Mouse (Mus musculus): ENCODE data around the gene Ezr.
"Not testable (repeated sequence)": the region's sequence is repeated elsewhere in the genome, so short reads cannot be mapped to it uniquely, and the experiment has no call there.

Gene Ezr

DNA sequence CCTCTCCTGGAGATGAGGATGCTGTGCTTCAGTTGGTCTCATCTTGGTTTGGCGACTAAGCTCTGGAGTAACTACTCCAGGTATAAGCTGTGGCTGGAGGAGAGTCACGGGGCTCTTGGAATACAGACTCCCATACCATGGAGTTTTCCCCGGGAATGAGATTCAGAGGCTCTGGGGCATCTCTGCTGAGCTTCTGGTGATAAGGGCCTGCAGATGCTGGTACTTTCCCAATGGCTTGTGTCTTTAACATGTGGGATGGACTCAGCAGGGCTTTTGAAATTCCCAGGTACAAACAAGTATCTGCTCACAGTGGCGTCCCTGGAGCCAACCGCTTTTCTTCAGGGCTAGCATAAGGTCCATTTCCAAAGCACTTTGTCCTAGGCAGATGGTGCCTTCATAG lies 75.2 kb downstream of the Ezr start:
- DNase-seq (ENCODE audit: low spot score in 2 of 2), result not testable (repeated sequence)

GRCm38 (mm10) chr17:6706448-6706847 lies 76.1 kb downstream of the Ezr start:
- not testable (repeated sequence) for DNase-seq (ENCODE audit: low spot score in 2 of 2)

DNA sequence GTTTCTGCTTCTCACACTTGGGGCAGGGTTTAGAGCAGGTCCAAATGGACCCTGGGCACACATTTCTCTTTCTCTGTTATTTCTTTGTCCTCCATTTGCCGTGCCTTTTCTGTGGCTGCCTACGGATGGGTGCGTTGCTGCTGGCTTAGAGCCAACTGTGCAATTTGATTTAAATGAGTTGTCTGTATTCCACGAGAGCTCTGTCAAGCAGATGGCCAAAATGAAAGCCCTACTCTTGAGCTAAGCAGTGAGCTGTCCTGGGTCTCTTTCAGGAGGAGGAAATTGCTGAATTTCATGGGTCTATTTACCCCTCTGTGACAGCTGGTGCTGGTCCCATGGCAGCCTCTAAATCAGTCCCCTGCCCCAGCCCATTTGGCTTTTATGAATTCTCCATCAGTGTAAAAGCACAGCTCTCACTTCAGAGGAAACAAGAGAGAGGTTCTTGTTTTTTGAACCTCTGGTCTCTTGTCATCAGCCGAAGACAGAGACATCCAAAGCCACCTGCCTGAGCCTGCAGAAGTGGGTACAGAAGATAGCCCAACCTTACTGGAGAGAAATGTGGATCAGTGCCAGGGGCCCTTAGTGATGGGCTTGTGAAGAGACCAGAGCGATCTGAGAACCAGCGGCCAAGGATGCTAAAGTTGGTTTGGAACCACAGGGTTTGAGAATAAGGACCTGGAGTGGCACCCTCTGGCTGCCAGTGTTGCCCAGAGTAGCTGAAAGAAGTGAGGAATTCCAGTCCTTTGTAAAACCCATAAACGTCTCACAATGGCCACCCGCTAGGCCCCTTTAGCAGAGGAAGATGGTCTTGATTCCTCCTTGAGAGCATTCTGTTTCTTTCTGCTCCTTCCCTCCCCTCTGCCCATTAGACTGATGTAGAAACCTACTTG lies 79.0 kb downstream of the Ezr start:
- DNase-seq (ENCODE audit: low spot score in 2 of 2), result not testable (repeated sequence)

DNA sequence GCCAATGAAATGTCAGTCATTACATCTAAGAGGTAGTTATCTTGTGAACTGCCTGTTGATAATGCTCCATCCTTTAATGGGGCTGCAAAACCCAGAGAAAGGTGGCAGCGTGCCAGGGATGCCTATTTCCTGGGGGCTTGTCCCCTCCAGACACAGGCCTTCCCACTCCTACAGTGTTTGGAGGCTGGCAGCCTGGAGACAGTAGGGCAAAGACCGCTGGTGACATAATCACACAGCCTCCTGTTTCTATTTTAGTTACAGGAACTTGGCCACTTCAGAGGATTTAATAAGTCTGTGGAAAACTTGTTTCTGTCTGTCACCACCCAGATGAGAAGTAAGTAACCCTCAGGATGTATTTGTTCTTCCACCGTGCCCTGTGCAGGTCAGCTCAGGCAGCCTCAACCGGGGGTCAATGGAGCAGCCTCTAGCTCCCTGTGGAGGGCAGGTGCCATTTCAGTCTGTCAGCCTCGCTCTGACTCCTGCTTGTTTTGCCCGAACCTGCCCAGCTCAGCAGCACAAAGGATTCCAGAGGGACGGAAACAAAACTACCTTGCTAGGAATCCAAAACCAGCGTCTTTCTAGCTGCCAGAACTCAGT lies 79.9 kb downstream of the Ezr start:
- peak in 1 of 2 experiments; percentile 83 for DNase-seq (ENCODE audit: low spot score in 2 of 2)

- DNase-seq (ENCODE audit: low spot score in 2 of 2), result not testable (repeated sequence)
These were observed 82.5 kb downstream of the Ezr start for GRCm38 (mm10) chr17:6700077-6700476.

DNA sequence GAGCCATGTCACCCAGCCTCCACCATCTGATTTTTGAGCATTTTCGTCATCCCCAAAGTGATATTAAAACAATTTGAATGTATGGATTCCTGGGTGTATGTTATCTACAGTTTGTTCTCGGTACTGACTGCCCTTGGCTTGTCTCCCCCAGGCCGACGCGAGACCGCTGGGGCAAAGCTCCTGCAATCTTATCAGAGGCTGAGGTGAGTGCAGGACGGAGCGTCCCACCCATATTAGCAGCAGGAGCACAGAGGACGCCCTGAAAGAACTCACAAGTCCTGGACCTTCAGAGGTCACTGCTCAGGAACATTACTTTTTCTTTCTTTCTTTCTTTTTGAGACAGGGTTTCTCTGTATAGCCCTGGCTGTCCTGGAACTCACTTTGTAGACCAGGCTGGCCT lies 83.1 kb downstream of the Ezr start:
- DNase-seq (ENCODE audit: low spot score in 2 of 2), result not testable (repeated sequence)

DNA sequence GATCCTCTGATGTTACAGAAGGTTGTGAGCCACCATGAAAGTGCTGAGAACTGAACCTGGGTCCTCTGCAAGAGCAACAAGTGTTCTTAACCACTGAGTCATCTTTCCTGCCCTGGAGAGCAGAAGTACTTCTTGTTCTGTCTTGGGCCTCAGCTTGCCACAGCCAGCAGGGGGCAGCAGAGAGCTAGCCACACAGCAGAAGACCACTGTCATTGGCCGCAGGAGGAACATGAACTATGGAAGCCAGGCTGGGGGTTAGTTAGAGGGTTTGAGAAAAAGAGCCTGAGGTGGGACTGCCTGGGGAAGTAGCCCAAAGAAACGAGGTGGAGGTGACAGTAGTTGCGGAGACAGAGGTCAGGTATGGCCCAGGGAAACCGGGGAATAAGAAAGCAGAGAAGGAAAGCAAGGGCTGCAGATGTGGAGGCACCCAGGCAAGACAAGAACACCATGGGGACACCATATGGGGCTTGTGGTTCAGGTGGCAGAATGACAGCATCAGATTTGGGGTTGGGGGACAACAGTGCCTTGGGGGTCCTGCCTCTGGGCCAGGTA lies 85.3 kb downstream of the Ezr start:
- DNase-seq (ENCODE audit: low spot score in 2 of 2), result peak in 1 of 2 experiments; percentile 58

- not testable (repeated sequence) for DNase-seq (ENCODE audit: low spot score in 2 of 2)
These were observed 86.1 kb downstream of the Ezr start for GRCm38 (mm10) chr17:6696521-6696920.

- DNase-seq (ENCODE audit: low spot score in 2 of 2), result not testable (repeated sequence)
These were observed 86.9 kb downstream of the Ezr start for GRCm38 (mm10) chr17:6695712-6696111.

DNA sequence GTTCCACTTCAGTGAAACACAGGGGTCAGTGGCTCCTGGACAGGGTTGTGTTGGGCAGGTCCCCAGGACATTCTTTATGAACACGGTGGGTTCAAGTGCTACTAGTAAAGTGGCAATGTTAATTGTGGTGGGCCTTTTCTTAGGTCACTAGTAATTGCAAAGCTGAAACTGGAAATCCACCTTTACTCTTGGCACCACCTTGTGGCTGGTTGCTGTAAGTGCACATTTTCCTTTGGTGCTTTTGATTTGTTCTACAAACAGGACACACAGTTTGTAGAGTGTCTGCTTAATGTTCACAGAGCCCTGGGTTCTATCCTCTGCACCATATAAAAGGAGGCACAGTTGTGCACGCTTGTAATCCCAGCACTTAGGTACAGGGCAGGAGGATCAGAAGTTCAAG lies 91.0 kb downstream of the Ezr start:
- peak; percentile 79 to 94 for DNase-seq (ENCODE audit: low spot score in 2 of 2)

- not testable (repeated sequence) for DNase-seq (ENCODE audit: low spot score in 2 of 2)
These were observed 93.2 kb downstream of the Ezr start for GRCm38 (mm10) chr17:6689344-6689743.
